Mouse (Mus musculus): ENCODE measurements around the gene Ccdc62.

The Ccdc62 gene

DNA sequence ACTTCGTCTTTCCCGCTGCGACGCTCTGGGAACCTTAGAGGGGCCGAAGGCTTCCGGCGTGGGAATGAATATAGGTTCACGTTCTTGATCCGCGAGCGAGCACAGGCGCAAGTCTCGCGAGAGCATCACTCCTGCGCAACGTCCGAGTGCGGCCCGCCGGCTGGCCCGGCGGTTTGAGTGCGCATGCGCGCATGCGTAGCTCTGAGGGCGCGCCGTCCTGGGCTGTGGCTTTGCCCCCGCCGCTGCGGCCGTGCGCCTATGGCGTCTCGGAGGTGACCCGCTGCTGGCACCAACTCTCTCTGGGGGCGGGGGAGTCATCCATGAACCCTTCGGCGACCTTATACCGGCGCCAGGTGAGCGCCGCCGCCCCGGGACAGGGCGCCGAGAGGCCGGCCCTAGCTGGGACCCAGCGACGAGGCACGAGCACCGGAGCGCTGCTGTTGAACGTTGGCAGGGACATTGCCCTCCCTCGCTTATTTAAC, at the start of gene Ccdc62:
TSS of gene Ccdc62 (plus strand) at position 172 of the 482 bp plus-strand sequence.
- DNase-seq, result peak; percentile 96 to 98

DNA sequence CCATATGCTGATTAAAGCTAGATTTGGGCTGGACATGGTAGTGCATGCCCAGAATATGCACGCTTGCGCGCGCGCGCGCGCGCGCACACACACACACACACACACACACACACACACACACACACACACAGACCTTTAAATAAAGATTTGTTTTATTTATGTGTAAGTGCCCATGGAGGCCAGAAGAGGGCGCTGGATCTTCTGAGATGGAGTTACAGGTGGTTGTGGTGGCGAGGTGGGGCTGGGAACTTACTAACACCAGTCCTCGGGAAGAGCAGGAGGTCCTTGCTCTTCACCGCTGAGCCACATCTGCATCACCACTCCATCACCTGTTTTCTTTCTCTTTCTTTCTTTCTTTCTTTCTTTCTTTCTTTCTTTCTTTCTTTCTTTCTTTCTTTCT, 49.7 kb upstream of the Ccdc62 start:
- DNase-seq, result no peak

DNA sequence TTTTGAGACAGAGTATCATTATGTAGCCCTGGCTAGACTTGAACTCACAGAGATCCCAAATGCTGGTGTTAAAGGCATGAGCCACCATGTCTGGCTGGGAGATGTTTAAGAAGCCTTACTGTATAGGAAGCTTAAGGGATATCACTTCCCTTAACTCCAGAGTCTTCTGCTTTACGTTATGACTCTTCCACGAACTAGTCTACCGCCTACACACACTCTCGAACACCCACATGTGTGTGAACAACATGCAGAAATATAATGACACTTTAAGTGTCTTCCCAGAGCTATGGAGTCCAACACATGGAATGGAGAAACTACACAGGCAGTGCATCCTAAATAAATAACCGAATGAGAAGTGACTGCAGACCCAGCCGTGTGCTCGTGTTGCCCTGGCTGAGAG, 46.6 kb upstream of the Ccdc62 start:
- DNase-seq, result no peak

DNA sequence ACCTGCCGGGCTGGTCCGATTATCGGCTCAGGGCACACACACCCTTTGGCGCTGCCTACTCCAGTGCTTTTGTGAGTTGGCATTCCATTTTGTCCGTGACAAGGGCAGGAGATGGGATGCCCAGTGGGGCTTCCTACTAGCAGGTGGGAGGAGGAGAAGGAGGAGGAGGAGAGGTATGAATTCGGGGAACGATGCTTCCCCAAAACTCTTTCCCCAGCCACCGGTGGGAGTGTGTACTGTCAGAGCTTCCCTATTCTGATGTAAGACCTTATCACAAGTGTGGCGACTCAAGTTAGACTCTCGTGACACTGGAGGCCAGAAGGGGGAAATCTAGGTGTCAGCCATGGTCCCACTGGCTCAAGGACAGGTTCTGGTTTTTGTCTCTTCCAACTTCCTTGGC, 46.1 kb upstream of the Ccdc62 start:
- DNase-seq, result no peak

DNA sequence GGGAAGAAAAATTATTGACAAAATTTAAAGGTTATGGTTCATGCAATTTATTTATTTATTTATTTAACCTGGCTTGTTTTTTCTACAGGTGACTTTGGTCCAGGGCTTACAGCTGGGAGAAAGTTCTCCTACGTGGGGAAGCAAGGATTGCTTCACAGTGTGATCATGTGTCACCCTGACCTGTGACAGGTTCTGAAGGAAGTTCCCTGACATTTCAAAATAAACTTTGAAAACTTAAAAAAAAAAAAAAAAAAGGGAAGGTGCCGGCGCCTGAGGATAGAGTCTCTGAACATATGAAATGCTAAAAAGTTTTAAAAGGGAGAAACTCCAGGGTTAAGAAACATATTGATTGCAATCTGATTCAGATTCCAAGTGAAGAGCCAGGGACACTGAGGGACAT, 44.1 kb upstream of the Ccdc62 start:
- DNase-seq, result no peak

DNA sequence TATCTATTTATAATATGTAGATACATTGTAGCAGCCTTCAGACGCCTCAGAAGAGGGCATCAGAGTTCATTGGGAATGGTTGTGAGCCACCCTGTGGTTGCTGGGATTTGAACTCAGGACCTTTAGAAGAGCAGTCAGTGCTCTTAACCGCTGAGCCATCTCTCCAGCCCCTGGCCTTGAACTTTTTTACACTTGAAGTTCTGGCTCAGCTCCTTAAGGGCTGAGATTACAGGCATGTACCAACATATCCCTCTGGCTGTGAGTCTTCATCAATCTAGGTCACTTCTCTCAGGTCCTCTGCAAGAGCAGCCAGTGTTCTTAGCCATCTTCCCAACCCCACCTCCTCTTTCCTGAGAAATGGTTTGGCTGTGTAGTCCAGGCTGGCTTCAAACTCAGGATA, 40.2 kb upstream of the Ccdc62 start:
- DNase-seq, result no peak

DNA sequence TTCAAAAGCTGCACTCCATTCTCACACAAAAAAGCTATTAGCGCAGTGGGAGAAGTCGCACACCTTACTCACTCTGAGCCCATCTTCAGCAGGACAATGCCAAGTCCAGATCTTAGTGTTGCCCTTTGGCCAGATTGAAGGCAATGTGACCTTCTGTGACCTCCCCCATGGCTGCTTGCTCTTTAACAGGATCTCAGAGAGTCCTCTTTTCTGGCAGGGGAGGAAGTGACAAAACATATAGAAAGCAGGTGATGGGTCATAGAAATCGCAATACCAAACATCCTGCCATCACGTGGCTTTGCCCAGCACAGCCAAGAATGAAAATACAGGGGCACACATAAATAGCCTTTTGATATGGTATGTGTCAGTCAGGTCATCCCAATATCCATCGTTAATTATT, 39.5 kb upstream of the Ccdc62 start:
- DNase-seq, result no peak

DNA sequence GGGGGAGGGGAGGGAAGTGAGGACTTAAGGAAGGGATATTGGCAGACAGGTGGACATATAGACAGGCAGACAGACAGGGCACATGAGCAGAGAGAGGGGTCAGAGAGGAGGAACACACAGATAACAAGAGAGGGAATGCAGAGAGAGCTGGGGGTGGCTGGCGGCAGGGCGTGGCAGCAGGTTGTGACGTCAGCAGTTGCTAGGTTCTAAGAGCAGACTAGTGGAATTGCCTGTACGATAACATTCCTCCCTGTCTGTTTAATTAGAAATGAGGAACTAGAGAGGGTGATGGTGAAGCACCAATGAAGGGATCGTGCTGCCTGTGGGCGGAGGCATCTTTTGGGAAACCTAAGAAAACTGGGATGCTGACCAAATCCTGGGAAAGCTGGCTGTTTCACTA, 38.8 kb upstream of the Ccdc62 start:
- peak; percentile 31 to 63 for DNase-seq

DNA sequence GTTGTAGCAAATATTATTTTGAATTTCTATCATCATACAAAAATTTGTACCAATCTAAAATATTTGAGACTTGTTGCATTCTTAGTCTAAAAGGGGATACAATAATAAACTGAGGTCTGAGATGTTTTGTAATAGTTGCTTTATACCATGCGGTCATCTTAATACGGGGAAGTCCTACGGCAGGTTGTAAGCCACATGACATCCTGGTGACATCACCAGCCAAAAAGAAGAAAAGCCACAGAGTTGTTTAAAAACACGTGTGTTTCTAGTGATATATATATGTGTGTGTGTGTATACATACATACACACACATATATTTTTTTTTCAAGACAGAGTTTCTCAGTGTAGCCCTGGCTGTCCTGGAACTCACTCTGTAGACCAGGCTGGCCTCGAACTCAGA, 37.0 kb upstream of the Ccdc62 start:
- no peak for DNase-seq

DNA sequence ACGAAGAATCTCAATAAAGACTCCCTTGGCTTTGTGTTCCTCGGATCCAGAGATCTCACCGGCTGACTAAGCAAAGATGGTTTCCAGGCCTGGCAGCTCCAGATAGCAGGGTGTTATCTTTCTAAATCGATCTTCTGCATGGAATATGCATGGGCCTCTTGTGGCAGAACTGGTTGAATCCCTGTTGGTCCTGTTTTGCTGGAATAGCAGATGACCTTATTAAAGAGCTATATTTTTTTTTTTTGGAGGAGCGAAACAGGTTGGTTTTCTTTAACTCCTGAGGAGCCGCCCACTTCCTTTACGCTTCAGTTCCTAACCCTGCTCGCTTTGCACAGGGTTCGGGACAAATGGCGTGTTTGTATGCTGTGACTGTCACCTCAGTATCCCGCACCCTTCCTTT, 34.1 kb upstream of the Ccdc62 start:
- no peak for DNase-seq

DNA sequence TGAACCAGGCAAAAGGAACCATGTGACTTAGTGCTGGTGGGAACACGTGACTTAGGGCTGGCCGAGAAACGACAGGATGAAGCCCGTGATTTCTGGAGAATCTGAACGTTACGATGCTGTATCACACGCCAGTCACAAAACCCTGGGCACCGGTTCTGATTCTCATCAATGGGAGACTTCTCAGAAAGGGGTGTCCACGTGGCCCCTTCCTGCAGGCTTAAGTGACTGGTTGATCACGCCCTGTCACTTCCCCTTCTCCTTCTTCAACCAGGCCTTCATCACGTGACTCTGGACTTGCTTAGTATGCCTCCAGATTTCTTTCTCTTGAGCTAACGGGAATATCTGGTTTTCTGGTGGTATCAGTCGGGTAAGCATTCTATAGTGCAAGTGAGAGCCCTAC, 33.1 kb upstream of the Ccdc62 start:
- peak in 1 of 2 experiments; percentile 17 for DNase-seq

DNA sequence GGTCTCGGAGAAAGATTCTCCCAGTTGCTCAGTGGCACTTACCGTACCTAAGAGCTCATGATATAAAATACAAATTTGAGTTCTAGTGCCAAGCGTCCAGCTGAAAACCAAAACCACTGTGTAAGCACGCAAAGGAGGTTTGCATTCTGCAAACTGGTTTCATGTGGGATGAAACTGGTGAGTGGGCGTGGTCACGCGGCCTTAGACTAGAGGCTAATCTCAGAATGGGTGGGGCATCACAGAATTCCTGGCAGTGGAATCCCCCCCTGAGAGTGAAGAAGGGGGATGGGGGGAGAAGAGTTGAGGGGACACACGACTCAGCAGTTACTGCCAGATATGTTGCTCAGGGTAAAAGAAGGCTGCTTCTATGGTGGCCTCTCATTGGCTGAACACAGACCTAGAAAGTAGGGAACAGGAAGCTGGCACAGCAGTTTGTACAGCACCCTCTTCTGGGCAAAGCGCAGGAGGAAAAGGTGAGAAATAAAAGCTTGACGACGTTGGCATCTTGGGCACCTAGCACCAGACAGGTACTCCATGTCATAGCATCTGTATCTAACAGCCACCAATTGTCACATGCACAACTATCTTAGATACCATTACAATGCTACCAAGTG, 26.3 kb upstream of the Ccdc62 start:
- peak in 1 of 2 experiments; percentile 17 for DNase-seq

DNA sequence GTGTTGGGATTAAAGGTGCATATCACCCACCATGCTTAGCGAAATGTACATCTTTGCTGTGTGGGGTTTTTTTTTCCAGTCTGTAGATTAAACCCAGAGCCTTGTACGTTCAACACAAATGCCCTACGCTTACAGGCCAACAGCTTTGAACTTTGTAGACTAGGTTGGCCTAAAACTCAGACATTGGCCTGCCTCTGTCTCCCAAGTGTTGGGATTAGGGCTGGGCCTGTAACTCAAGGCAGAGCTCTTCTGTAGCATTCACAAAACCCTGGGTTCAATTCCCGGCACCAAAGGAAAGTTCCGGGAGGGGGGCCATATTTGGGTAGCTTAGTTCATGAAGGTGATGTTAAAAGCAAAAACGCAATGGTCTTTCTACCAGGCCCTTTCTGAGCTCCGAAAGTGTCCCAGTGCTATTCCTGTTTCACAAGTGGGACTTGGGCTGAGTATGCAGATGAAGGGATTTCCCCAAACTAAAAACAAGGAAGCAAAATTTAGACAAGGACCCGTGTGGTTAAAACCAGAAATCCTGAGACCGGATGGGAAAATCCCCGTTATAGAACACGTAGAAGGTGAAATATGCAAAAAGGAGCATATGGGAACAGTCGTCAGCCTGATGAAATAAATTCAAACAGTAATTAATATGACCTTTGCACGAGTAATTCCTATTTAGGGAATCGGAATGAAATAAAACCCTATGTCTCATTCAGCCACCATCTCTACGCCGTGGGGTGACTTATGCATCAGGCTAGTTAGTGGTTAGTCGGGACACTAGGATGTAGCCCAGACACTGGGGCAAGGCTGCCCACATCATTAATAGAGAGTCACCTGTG, 24.1 kb upstream of the Ccdc62 start:
- no peak for DNase-seq

DNA sequence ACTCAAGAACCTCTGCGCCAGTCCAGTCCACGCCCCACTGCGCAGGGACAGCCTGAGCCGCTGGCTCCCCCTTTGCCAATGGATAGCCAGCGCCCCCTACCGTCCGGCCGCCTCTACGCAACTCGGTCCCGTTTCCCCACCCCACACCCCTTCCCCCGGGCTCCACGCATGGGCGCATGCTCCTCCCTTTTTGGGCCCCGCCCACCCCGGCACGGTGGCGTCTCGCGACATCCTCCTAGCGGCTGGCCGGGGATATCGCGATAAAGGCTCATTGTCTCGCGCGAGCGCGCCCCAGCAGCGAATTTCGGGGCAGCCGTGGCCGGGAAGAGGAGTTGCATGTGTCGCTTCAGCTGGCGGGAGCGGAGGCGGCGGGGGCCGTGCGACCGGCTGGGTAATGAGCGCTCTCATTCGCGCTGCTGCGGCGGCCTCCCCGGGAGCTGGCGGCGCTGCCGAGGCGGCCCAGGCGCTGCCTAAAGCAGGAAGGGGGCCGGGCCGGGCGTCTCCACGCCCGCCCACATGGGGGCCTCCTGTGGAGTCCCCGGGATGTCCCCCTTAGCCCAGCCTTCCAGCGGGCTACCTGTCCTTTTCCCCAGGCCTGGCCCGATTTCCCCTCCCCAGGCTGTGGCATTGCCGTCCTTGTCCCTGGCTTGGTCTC, 23.4 kb upstream of the Ccdc62 start, which contains the start of gene Denr:
TSS of gene Denr (plus strand) at position 200 of the 655 bp plus-strand sequence.
- DNase-seq, result peak; percentile 99 to 100

DNA sequence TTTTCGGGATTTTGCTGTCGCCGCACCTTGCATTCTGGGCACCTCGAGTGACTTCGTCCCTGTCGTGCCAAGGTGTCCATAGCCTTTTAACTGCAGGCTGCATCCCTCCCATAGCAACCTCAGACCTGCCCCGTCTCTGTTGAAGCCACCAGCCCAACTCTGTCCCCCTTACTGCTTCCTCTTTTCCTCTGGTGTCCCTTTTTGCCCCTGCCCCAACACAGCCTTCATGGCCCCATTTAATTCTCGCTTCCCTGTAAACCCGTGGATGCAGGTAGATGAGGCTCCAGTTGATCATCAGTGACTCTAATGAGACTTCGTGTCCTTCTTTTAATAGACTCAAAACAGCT, 22.9 kb upstream of the Ccdc62 start:
- no peak for DNase-seq

DNA sequence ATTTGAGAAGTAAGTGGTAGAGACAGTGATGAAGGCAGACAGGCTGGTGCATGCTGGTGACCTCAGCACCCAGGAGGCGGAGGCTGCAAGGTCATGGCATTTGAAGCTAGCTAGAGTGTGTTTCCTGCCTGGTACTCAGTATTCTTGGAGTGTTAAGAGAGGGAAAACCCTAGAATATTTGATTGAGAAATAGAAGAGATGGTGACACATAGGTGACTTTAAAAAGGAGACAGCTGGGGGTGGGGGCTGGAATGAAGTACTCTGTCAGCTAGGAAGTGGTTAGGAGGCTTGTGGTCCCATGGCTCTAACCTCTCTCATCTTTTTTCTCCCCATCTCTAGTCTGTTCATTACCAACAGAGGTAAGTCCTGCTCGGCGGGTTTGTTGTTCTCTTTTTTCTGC, 15.6 kb upstream of the Ccdc62 start:
- no peak for DNase-seq

DNA sequence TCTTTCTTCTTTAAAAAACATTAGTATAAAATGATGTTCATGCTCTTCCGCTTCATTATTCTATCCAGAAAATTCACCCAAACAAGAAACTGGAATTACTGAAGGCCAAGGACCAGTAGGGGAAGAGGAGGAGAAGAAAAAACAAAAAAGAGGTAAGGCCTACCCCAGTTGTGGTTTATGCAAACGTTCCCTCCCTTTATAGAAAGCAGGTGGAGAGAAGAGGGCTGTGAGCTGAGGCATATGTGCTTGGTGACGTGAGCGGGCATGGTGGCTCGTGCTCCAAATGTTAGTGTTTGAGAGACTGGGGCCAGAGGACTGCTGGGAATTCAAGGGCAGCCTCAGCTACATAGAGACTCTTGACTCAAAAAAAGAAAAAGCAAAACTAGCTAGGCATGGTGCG, 8.4 kb upstream of the Ccdc62 start:
- no peak for DNase-seq

DNA sequence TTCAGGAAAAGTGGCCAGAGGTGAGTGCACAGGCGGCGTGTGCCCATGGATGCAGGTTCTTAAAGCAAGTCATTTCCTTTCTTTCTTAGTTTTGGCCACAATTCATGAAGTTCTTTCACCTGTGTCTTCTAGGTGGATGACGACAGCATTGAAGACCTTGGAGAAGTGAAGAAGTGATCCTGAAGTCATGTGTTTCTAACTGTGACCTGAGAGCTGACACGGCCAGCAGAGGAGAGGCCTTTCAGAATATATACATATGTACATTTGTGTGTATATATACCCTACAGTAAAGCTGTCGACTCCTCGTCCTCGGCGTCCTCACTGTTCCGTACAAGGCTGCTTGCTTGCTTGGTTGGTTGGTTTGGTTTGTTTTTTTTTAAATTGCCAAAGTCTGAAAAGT, 3.4 kb upstream of the Ccdc62 start, which contains the start of gene Gm43518:
TSS of gene Gm43518 (plus strand) at position 301 of the 400 bp plus-strand sequence.
- DNase-seq, result no peak

DNA sequence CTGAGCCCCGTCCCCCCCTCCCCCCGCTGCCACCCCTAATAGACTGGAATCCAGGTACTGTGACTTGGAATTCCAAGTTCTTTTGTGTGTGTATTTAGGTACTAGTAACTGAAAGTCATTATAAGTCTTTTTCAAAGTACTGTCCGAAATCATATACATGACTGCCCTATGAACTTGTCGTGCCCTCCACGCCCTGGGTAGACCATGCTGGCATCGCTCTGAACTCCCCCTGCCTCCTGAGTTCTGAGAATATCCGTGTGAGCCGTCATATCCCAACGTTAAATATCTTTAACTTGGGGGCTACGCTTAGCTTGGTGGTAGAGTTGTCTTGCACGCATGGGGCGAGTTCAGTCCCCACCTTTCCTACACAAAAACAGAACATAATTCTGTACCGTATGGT, 652 bp downstream of the Ccdc62 start:
- DNase-seq, result no peak

DNA sequence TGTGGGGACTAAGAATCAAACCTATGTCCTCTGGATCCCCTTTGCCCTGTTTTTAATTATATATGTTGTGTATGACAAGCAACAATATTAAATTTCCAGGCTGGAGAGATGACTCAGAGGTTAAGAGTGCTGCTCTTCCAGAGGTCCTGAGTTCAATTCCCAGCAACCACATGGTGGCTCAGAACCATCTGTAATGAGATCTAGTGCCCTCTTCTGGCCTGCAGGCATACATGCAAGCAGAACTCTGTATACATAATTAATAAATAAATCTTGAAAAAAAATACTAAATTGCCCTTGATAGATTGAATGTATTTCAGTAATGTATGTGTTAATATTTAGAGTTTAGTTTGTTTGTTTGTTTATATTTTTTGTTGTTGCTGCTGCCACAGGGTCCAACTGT, 2.4 kb downstream of the Ccdc62 start:
- no peak for DNase-seq

DNA sequence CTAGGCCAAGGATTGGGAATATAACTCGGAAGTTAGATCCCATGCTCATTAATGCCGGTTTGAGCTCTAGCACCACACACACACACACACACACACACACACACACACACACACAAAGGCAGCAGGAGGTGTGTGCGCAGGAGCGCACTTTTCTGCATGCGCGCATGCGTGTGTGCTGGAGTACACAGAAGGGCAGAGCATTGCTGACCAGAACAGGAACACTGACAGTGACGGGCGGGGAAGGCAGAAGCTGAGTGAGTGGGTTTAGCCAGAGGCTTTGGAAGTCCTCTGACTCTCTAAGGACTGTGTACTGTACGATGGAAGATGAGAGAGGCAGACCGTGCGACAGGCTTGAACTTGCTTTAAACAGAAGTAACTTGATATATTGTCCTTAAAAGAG, 3.1 kb downstream of the Ccdc62 start:
- no peak for DNase-seq

DNA sequence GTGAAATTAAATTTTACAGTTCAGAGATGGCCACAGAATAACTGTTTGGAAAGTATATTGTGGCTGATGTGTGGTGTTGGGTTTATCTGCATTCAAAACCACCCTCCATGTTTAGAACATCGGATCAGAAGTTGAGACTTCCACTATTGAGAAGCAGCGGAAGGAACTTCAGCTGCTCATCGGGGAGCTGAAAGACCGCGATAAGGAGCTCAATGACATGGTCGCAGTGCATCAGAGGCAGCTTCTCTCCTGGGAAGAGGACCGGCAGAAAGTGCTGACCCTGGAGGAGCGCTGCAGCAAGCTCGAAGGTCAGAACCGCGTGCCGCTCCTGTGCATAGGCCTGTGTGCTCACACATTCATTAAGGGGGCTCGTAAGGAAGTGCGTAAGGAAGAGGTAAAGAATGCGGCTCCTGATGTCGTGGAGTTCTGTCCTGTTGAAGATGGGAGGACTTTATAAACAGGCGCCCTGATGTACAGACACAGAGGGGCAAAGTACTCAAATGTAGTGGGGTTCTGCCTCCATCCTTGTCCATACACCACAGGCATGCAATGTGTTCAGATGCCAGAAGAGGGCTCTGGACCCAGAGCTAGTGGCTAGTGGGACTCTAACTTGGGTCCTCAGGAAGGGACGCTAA, 3.6 kb downstream of the Ccdc62 start:
- DNase-seq, result no peak

DNA sequence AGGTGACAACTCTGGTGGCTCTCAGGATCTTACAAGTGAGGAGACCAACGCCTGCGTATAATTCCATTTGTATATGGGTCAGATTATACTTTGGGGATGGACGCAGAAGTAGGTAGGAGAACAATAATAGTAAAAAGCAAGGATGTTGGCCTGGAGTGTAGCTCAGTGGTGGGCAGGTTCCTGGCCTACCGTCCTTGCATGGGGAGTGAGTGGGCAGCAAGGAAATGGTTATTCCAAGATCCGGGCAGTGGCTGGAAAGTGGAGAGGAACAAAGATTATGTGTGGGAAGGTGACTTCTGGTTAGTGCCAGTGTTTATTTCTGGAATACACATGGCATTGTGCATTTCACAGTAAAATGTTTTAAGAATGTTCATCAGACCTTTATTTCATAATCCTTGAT, 5.5 kb downstream of the Ccdc62 start:
- no peak for DNase-seq
